Mouse (Mus musculus) ovary, adult 10 weeks (tissue): ENCODE data around the gene Rnf114. TPM values are rescaled to one million over a fixed set of nuclear protein-coding genes. Genes with fewer than 3 reads are reported as not detected.

Experiments used
- polyA plus RNA-seq: library from polyadenylated mRNA; stranded (reverse); fragments of 350-450 nt; fragmentation: Illumina TruSeq; extraction: RNeasy Lipid Tissue Mini Kit (QIAGEN cat#74804); gene quantifications from one replicate; pipeline ENCODE4 v1.2.3, GENCODE M21; 2014

Rnf114 gene
- 22.6 TPM for polyA plus RNA-seq

DNA sequence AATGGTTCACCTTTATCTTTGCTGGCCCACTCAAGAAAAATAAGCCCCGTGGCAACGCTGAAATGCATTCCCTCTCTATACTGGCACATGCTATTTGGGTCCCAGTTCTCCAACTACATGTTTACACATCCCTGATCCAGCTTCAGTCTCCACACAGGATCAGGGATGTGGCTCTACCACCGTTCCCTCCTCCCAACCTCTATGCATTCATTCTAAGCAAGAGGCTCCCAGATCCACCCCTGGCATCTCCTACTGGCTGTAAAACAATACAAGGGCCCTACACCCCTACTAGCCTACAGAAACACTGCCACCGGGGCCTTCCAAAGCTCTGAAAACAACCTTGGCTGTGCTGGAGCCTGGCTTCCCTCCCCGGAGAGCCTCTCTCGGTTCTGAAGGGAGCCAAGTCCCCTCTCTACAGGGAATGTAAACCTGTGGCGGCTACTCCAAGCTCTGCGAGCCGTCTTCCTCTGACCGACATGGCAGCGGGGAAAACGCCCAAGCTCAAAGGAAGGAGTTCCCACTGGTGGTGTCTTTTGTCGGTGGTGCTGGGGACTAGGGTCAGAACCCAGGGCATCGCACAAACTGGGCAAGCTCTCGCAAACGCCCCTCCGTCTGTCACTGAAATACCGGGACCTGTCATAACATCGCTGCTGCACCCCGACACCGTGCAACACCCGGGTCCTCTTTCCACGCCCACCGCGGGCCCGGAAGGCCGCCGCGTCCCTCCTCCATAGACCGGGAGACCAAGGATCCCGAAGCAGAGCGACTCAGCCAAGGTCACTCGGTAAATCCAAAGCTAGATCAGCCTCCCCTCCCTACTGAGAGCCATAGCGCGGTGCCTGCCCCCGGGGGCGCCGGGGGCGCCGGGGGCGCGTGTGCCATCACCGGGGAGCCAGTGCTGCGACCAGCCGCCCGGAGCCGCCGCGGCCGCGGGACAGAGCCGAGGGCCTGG, at the start of gene Rnf114:
TSS of gene Rnf114 (plus strand) at position 889 of the 952 bp plus-strand sequence.

DNA sequence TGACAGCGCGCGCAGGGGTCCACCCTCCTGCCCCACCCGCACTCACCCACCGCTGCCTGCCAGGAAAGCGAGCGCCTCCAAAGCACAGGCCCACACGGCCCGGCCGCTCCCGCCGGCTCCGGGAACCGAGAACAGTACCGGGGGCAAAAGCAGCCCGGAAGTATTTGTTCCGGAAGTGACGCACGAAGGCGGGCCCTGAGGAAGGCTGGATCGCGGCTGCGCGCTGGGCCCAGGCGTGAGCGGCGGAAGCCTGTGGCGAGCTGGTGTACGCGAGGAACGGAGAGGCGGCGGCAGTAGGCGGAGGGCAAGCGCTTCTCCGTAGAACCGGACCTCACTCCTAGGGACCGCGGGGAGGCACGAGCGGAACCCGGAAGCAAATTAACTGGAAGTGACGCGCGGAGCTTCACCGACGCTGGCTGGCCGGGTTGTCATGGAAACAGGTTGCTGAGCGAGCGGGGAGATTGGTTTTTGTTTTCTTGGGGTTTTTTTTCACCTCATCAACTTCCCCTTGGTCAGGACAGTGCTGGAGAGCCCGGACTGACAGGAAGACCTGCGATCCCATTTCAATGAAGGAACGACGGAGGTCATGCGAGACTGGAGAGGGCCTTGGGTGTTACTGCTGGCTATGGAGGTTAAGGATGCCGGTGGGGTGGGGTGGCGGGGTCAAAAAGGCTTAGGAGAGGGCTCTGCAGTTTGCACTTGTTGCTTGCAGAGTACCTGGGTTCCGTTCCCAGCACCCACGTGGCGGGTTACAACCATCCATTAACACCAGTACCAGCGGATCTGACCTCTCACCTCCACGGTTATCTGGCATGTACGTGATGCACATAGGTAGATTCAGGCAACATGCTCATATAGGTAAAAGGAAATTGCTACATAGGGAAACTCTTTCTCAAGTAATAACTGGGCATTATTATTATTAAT, 530 bp downstream of the Rnf114 start, which contains the start of gene Spata2:
TSS of gene Spata2 (minus strand) at position 175 of the 924 bp plus-strand sequence.

DNA sequence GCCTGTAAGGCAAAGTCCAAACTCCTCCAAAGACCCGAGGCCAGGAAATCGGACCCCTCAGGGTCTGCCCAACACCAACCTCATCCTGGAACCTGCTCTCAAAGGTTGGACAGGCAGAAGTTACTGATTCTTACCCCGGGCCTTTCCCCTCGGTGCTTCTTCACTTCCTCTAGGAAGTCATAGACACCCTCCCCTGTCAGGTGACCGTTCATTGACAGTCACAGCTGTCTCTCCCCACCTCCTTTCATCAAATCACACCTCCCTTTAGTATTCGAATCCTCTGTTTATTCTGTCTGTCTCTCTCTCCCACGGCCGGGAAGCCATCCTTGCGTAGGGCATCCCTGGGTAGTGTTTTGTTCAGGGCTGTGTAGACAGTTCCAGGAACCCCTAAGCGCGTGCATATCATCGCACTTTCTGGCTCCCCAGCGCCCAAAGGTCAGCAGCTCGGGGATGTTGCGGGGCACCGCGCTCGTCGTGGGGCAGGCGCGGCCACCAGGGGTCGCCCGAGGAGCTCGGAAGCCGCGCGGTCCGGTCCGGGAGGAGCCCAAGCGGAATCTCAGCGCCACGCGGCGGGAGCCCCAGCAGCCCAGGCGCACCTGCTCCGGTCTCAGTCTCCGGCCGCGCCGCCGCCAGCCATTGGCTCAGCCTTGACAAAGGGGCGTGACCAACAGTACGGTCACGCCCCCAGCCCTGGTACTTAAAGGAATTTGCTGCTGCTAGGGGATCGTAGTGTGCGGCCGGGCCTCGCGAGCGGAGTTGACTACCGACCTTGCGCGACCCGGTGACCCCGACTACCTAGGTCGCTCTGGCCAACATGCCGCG, 45.2 kb downstream of the Rnf114 start, which contains the start of gene Snai1:
TSS of gene Snai1 (plus strand) at position 720 of the 822 bp plus-strand sequence.

Other genes starting within 250 kb of the Rnf114 start
- gene B4galt5, start 143.5 kb upstream of the Rnf114 start, polyA plus RNA-seq: 3.3 TPM
- 11.4 TPM for gene Slc9a8, start 70.9 kb upstream of the Rnf114 start, polyA plus RNA-seq
- 4.8 TPM for gene Spata2, start 242 bp downstream of the Rnf114 start, polyA plus RNA-seq
- gene Snai1, start 45.5 kb downstream of the Rnf114 start, polyA plus RNA-seq: not detected
- gene Ube2v1, start 139.4 kb downstream of the Rnf114 start, polyA plus RNA-seq: 66.2 TPM
- gene Gm20431, start 168.9 kb downstream of the Rnf114 start, polyA plus RNA-seq: not detected
- gene Cebpb, start 196.3 kb downstream of the Rnf114 start, polyA plus RNA-seq: 20.0 TPM
- gene Tmem189, start 197.2 kb downstream of the Rnf114 start, polyA plus RNA-seq: 4.0 TPM